Mouse (Mus musculus): ENCODE results near the gene Chchd10. TPM values are rescaled to one million over a fixed set of nuclear protein-coding genes. Genes with fewer than 3 reads are reported as not detected.

Gene Chchd10
- total RNA-seq, 1 experiment from 2014 or later: 1.4 TPM

- ATAC-seq (replicated peaks; ENCODE audit: insufficient number of reproducible peaks, low FRiP score, low TSS enrichment, poor library complexity, severe bottlenecking): peak; percentile 77
Observed at GRCm38 (mm10) chr10:75921026-75921725, 11.8 kb upstream of the Chchd10 start, which contains the start of gene Smarcb1. Gene Smarcb1, minus strand, starts transcription at chr10:75921617.

- ATAC-seq (replicated peaks; ENCODE audit: insufficient number of reproducible peaks, low FRiP score, low TSS enrichment, poor library complexity, severe bottlenecking): no peak
Observed at GRCm38 (mm10) chr10:75921726-75922560, 11.0 kb upstream of the Chchd10 start.

- no peak for ATAC-seq (replicated peaks; ENCODE audit: insufficient number of reproducible peaks, low FRiP score, low TSS enrichment, poor library complexity, severe bottlenecking)
Observed at GRCm38 (mm10) chr10:75924324-75924723, 8.6 kb upstream of the Chchd10 start.

- no peak for ATAC-seq (replicated peaks; ENCODE audit: insufficient number of reproducible peaks, low FRiP score, low TSS enrichment, poor library complexity, severe bottlenecking)
Observed at GRCm38 (mm10) chr10:75926396-75926795, 6.5 kb upstream of the Chchd10 start.

GRCm38 (mm10) chr10:75930304-75930703 is 2.6 kb upstream of the Chchd10 start:
- no peak for ATAC-seq (replicated peaks; ENCODE audit: insufficient number of reproducible peaks, low FRiP score, low TSS enrichment, poor library complexity, severe bottlenecking)

- ATAC-seq (replicated peaks; ENCODE audit: insufficient number of reproducible peaks, low FRiP score, low TSS enrichment, poor library complexity, severe bottlenecking): no peak
Observed at GRCm38 (mm10) chr10:75931311-75931710, 1.6 kb upstream of the Chchd10 start.

GRCm38 (mm10) chr10:75932081-75932678 is 750 bp upstream of the Chchd10 start:
- no peak for ATAC-seq (replicated peaks; ENCODE audit: insufficient number of reproducible peaks, low FRiP score, low TSS enrichment, poor library complexity, severe bottlenecking)

- no peak for ATAC-seq (replicated peaks; ENCODE audit: insufficient number of reproducible peaks, low FRiP score, low TSS enrichment, poor library complexity, severe bottlenecking)
Observed at GRCm38 (mm10) chr10:75934991-75935390, 2.1 kb downstream of the Chchd10 start.

- ATAC-seq (replicated peaks; ENCODE audit: insufficient number of reproducible peaks, low FRiP score, low TSS enrichment, poor library complexity, severe bottlenecking): peak; percentile 66
Observed at GRCm38 (mm10) chr10:75935680-75936541, 3.0 kb downstream of the Chchd10 start, which contains the start of gene Mmp11. Gene Mmp11, minus strand, starts transcription at chr10:75936496.

- ATAC-seq (replicated peaks; ENCODE audit: insufficient number of reproducible peaks, low FRiP score, low TSS enrichment, poor library complexity, severe bottlenecking): no peak
Observed at GRCm38 (mm10) chr10:75936909-75937667, 4.2 kb downstream of the Chchd10 start.

- ATAC-seq (replicated peaks; ENCODE audit: insufficient number of reproducible peaks, low FRiP score, low TSS enrichment, poor library complexity, severe bottlenecking): no peak
Observed at GRCm38 (mm10) chr10:75937851-75938643, 5.1 kb downstream of the Chchd10 start.

GRCm38 (mm10) chr10:75939481-75940234 is 6.7 kb downstream of the Chchd10 start:
- no peak for ATAC-seq (replicated peaks; ENCODE audit: insufficient number of reproducible peaks, low FRiP score, low TSS enrichment, poor library complexity, severe bottlenecking)

GRCm38 (mm10) chr10:75940520-75940919 is 7.6 kb downstream of the Chchd10 start, which contains the start of gene Gm867:
Gene Gm867, minus strand, starts transcription at chr10:75940672.
- no peak for ATAC-seq (replicated peaks; ENCODE audit: insufficient number of reproducible peaks, low FRiP score, low TSS enrichment, poor library complexity, severe bottlenecking)

GRCm38 (mm10) chr10:75941042-75941824 is 8.3 kb downstream of the Chchd10 start:
- no peak for ATAC-seq (replicated peaks; ENCODE audit: insufficient number of reproducible peaks, low FRiP score, low TSS enrichment, poor library complexity, severe bottlenecking)

GRCm38 (mm10) chr10:75942736-75943477 is 10.0 kb downstream of the Chchd10 start, which contains the start of gene Vpreb3:
Gene Vpreb3, plus strand, starts transcription at chr10:75943057.
- no peak for ATAC-seq (replicated peaks; ENCODE audit: insufficient number of reproducible peaks, low FRiP score, low TSS enrichment, poor library complexity, severe bottlenecking)

Data from monocyte, adult 5-6 weeks (primary cell).